Mouse (Mus musculus) brain, embryonic 14.5 days (tissue): ENCODE results near the gene Tbc1d22a. TPM values are rescaled to one million over a fixed set of nuclear protein-coding genes. Genes with fewer than 3 reads are reported as not detected.

ENCODE experiments used
- DNase-seq: peaks from one replicate; pipeline ENCODE4 v3.0.0-alpha.2; 2011; ENCODE audit warnings: low read depth
- CTCF ChIP-seq: fragments of 200-500 bp; IDR thresholded peaks from 2 replicates; pipeline ENCODE4 v1.5.1; 2012; ENCODE audit warnings: inconsistent platforms, mild to moderate bottlenecking, moderate library complexity, borderline replicate concordance; ENCODE audit not compliant: insufficient read depth, insufficient read length; ENCODE audit errors: extremely low read depth
- POLR2A ChIP-seq: fragments of 200-500 bp; IDR thresholded peaks from 2 replicates; pipeline ENCODE4 v1.6.1; 2012; ENCODE audit warnings: mild to moderate bottlenecking, inconsistent platforms, borderline replicate concordance; ENCODE audit not compliant: poor library complexity, insufficient read depth, insufficient read length, severe bottlenecking; ENCODE audit errors: extremely low read depth
- polyA plus RNA-seq: library from polyadenylated mRNA; depleted of rRNA; stranded (reverse); fragments of >200 nt; gene quantifications from 2 replicates; pipeline ENCODE4 v1.2.3, GENCODE M21; 2012

The Tbc1d22a gene
- polyA plus RNA-seq, 1 experiment, result 16.8 TPM

DNA sequence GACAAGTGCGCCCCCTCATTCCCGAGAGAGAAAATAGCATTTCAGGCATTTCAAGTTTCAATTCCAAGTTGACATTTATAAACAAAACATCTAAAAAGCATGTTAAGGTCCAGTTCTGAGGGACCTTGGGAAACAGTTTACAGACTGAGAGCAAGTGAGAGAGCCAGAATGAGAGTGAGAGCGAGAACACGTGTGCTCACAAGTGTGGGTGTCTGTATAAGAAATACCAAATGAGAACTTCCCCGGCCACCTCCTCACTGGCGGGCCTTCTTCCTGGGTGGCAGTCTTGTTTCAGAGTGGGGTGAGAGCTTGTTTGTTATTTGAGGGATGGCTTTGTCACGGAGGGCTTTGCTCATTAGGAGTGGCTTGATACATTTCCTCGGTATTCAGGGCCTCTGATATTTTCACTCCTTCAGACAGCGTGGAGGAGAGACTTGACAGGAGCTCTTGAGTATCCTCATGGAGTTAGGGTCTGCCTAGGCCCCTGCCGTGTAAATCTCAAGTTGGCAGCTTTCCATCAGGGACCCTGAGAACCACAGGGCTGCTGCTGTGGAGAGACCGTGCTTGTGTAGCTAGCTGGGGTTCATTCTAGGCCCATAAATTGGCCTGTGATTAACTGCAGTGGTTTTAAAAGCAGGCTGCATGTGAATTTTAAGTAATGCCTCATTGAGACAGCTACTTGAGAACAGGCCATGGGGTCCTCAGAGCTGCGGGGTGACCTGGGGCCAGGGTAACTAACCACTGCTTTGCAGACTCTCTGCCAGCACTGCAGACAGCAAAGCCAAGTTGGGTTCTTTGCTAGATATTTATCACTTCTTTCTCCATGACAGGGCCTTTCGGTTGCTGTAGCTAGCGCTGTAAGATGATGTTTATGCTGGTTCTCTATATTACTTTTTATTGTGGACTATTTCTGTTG, 65.1 kb downstream of the Tbc1d22a start:
- no peak for TF ChIP-seq CTCF
- TF ChIP-seq POLR2A, result no peak
- DNase-seq, result peak; percentile 82

DNA sequence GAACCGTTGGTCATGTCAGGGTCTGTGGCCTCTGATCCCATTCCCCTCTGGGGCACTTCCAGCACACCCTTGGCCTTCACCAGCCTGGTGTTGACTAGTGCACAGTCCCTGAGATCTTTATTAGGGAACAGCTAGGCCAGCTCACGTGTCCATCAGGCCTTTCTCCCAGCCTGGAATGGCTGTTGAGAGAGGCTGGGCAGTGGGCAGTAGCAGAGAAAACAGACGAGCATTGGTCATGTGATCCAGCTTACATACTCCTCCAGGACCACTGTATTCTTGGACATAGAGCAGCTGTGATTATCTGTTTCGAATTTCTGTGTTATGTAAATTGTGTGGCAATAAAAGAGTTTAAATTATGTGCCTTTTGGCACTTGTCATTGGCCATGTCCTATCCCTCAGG, 65.9 kb downstream of the Tbc1d22a start:
- no peak for DNase-seq
- TF ChIP-seq POLR2A, result no peak
- TF ChIP-seq CTCF, result no peak

DNA sequence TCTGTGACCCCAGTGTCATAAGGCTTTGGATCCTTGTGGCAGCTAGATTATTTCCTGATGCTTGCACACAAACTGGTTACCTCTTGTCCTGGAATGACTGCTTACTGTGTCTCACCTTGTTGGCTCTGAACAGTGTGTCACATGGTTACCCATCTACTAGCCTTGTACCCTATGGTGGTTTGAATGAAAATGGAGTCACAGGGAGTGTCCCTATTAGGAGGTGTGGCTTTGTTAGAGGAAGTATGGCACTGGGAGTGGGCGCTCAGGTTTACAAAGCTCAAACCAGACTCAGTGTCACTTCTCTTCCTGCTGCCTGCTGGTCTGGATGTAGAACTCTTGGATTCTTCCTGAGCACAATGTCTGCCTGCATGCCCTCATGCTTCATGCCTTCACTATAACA, 69.0 kb downstream of the Tbc1d22a start:
- no peak for TF ChIP-seq CTCF
- no peak for TF ChIP-seq POLR2A
- DNase-seq, result no peak

DNA sequence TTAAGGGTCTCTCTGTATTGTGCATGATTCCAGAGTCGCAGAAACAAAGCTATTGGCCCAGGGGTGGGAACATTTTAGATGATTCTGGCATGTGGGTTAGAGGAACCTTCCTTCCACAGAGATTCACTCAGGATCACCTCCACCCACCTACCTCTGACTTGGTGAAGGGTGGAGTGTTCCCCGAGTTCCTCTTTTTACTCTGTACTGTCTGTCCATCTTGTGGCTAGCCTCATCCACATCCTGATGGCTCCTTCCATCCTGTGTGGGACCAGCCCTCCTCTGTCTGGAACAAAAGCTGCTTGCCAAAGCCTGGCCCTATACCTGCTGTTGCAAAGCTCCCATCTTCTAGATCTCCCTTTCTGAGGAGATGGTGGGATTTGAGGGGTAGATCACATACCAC, 71.0 kb downstream of the Tbc1d22a start:
- no peak for DNase-seq
- TF ChIP-seq CTCF (no peak), POLR2A (no peak)

DNA sequence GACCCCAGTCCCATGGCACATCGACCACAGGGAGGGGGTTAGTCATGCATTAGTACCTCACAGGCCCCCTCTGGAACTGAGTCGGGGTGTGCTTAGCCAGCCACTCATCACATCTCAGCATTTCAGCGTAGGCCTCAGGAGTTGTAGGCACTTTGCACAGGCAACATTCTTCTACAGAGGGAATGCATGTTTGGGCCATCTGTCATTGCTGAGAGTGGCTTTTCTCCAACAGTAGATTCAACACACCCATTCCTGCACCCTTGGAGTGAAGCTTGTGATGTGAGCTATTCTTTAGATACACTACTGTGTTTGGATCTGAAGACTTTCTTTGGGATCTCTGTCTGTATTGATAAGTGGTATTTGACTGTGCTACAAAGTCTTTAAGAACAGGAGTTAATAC, 75.8 kb downstream of the Tbc1d22a start:
- DNase-seq, result no peak
- TF ChIP-seq CTCF, result no peak
- TF ChIP-seq POLR2A, result no peak

DNA sequence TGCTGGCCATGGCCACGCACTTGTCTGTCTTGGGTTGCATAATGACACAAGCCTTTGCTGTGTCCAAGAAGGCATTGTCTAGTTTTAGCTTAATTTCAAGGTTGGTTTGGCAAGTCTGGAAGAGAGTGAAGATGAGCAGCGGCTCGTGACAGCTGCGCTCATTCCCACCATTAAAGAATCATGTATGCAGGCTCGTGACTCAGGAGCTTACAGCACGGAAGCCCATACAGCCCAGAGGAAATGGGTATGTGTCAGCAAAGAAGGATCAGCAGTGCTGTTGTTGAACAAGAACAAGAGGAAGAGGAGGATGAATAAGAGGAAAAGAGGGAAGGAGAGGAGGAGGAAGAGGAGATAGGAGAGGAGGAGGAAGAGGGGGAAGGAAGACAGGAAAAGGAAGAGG, 78.0 kb downstream of the Tbc1d22a start:
- no peak for DNase-seq
- TF ChIP-seq CTCF, result no peak
- no peak for TF ChIP-seq POLR2A

DNA sequence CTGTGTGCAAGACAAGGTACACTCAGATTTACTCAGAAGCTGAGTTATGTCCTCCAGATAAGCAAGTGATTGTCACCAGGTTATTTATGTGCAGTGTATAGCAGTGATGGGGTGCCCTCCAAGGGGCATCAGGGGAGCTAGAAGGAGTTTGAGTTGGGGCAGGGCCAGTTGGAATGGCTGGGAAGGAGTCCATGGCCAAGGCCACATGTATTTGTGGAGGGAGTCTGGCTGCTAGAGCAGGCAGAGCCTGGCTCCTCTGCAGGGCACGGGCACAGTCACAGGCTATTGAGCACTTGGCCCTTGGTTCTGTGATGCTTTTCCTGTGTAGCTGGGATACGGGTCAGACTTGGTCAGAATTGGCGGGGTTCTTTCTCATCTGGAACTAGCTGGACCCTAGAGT, 80.2 kb downstream of the Tbc1d22a start:
- DNase-seq, result no peak
- TF ChIP-seq POLR2A (no peak), CTCF (no peak)

DNA sequence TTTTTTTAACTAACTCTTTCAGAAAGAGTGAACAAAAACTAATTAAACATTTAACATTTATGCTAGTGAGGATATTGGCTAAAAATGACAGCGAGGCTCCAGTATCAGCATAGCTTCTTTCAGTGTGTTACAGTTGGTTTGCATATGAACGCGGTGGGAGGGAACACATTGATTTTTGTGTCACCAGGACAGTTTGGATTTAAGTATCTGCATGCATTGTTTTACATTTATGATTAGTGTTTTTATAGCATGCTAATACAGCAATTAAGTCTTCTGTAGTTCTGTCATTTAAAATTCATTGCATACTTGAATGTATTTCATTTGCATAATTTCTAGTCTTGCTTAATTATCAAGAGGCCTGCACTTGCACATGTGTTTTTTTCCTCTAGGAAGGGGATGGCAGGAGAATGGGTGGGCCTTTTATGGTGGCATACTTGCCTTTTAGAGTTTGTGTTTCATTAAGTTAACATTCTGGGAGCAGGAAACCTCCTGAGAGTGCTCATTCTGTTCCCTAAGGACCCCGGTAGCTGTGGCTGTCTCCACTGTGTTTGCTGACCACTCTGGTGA, 81.5 kb downstream of the Tbc1d22a start:
- TF ChIP-seq CTCF, result no peak
- no peak for TF ChIP-seq POLR2A
- DNase-seq, result peak; percentile 83

DNA sequence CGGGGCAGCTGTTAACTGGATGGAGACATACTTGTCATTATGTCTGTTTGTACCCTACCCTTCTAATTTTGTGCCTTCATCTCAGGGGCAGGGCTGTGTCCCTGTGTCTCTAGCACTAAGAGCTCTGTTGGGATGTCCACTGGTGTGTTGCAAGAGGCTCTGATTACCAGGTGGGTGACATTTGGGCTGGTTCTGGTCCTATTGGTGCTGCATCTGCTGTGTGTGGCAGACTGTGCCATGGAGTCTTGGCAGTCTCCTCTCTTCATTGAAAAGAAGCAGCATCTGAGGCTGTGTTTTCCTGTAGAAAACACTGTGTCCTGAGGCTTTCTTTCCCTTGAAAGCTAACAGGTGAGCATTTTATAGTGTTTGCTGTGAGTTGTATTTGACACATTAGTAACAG, 83.0 kb downstream of the Tbc1d22a start:
- TF ChIP-seq CTCF (no peak), POLR2A (no peak)
- DNase-seq, result no peak

DNA sequence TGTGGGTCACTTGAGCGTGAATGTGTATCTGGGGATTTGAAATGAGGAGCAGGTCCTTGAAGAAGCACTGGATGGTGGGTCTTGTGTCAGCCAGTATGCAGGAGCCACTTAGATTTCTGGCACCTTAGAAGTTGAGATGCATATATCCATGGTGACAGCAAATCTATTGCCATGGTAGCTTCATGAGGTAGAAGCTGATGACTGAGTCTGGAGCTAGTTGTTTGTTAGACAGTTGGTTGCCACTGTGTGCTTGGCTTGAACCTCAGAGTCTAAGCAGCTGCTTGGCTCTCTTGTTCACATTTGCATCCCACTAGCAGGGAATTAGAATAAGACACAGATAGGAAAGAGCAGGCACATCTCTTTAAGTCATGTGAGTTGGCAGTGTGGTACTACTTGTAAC, 89.6 kb downstream of the Tbc1d22a start:
- no peak for DNase-seq
- TF ChIP-seq POLR2A, result no peak
- no peak for TF ChIP-seq CTCF

DNA sequence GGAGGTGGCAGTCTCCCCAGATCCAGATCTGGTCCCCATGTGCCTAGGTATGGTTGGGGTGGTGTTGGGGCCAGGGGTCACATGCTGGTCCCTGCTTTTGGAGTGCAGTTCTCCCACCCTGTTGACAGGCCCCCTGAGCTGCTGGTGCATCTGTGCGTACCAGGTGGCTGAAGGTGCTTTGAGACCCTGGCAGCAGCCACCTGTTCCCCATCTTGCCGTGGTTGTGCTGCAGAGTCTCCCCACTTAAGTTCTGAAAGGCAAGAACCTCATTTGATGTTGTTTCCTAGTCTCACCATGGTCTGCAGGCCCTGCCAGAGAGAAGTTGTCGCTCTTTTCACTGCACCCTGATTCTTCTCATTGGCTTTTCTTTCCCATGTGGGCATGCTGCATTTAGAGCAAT, 90.6 kb downstream of the Tbc1d22a start:
- no peak for DNase-seq
- TF ChIP-seq POLR2A (no peak), CTCF (no peak)

DNA sequence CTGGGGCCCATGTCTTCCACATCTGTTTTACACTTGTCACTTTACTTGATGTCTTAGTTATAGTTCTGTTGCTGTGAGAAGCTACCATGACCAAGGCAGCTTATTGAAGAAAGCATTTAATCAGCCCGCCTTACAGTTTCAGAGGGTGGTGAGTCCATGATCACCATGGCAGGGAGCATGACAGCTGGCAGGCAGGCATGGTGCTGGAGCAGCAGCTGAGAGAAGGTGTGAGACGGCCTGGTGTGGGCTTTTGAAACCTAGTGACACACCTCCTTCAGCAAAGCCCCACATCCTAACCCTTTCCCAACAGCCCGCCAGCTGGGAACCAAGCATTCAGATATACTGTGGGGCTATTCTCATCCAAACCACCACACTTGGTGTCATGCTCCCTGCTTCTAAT, 91.0 kb downstream of the Tbc1d22a start:
- DNase-seq, result peak; percentile 41
- TF ChIP-seq CTCF, result no peak
- no peak for TF ChIP-seq POLR2A

DNA sequence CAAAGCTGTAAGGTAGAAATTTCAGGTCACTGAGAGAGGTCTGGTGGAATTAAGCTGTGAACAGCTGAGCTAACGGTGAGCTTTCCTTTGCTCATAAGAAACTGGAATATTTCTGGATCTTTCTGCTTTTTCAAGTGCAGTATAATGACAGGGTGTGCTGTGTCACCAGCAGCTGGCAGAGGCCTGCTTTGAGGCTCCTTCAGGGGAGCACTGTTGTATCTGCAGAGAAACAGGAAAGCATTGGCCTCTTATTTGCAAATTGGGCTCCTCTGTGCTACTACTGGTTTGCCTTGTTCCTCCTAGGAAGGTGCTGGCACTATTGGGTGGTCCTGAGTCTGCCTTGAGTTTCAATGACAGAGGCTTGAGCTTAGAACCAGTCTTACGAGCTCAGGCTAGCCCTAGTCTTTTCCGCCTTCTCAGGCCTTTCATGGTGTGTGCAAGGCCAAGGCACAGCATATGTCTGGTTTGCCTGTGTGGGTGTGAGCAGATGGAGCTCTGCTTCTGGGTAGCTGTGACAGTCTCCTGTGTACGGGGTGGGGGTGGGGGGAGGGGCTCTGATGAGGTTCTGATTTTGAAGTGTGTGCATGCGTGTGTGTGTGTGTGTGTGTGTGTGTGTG, 95.1 kb downstream of the Tbc1d22a start:
- peak; percentile 66 for DNase-seq
- TF ChIP-seq CTCF (no peak), POLR2A (no peak)
